9 mouse cellular contexts compared by ENCODE assay signal in the genomic region with DNA sequence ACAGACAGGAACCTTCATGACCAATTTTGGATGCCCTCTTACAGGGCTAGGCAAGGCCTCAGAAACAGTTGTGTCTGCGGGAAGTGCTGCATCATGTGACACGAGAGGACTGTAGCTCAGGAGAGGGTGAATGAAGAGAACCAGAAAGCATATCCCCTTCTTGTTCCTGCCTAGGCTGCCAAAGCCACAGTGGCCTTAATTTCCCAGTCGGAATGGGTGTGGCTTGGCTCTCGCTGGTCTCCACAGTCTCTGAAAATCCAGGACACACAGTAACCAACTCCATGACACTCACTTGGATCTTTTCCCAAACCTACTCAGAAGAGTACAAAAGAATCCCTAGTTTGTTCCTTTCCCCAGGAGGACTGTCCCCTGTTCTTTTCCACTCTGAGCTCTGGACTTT. TPM values are rescaled to one million over a fixed set of nuclear protein-coding genes. Genes with fewer than 3 reads are reported as not detected.
DNase-seq lines count a peak whose midpoint lies in the region; ATAC-seq lines count a peak whose summit lies in the region.
"Had no signal": no experiment of that assay in that cellular context is flagged by ENCODE, and none has a peak within 500 bp of the region (broad histone marks: within the 10 kb centered on the region; RNA-seq: fewer than 3 reads in every experiment).

No protein-coding gene starts in this region.

- 56% methylated on average over 4 of the region's 4 CpGs for WGBS in hindbrain, embryonic 15.5 days
- 70% methylated on average over 4 of the region's 4 CpGs for WGBS in hindbrain, embryonic 12.5 days

- H3K9me3 ChIP-seq in hindbrain, embryonic 15.5 days: no peaks in the 10 kb centered on the region
- H3K9me3 ChIP-seq in hindbrain, embryonic 12.5 days (replicated peaks): no peaks in the 10 kb centered on the region

- no peaks in the 10 kb centered on the region for H3K27me3 ChIP-seq in hindbrain, embryonic 15.5 days
- no peaks in the 10 kb centered on the region for H3K27me3 ChIP-seq in hindbrain, embryonic 12.5 days

- no peak overlapping the region for H3K4me3 ChIP-seq in hindbrain, embryonic 15.5 days
- H3K4me3 ChIP-seq in hindbrain, embryonic 12.5 days: no peak overlapping the region

- H3K4me1 ChIP-seq in hindbrain, embryonic 15.5 days (replicated peaks): no peaks in the 10 kb centered on the region; the same call in 1 of the 2 replicates
- H3K4me1 ChIP-seq in hindbrain, embryonic 12.5 days: 0 out of 2 replicates have a peak, but pooled peaks cover 2% of the 10 kb centered on the region

- H3K4me2 ChIP-seq in hindbrain, embryonic 15.5 days: no peak overlapping the region
- H3K4me2 ChIP-seq in hindbrain, embryonic 12.5 days (replicated peaks): no peak overlapping the region
- H3K4me2 ChIP-seq: midbrain, embryonic 11.5 days had no signal

- DNase-seq in retina, postnatal 1 day: peak; percentile 30
- no peak for DNase-seq in retina, embryonic 14.5 days (ENCODE audit: low spot score)
- peak; percentile 78 to 83 for DNase-seq in heart, adult 9 months (ENCODE audit: low spot score in 2 of 2)
- peak; percentile 84 for DNase-seq in skeletal muscle tissue, adult 2 months (ENCODE audit: low read depth, low spot score)
- DNase-seq in spleen, postnatal 10 days (ENCODE audit: low spot score in 2 of 2): no peak
- DNase-seq: spleen, adult 18-20 months had no signal

- H3K9ac ChIP-seq in hindbrain, embryonic 15.5 days: no peak overlapping the region
- H3K9ac ChIP-seq in hindbrain, embryonic 12.5 days: no peak overlapping the region

- no peak overlapping the region for H3K27ac ChIP-seq in hindbrain, embryonic 15.5 days (replicated peaks)
- no peak overlapping the region for H3K27ac ChIP-seq in hindbrain, embryonic 12.5 days

- ATAC-seq in hindbrain, embryonic 15.5 days (ENCODE audit: low FRiP score, low read depth): peak; percentile 59
- no peak for ATAC-seq in hindbrain, embryonic 12.5 days (ENCODE audit: low FRiP score)

- no peaks in the 10 kb centered on the region for H3K36me3 ChIP-seq in hindbrain, embryonic 15.5 days
- H3K36me3 ChIP-seq in hindbrain, embryonic 12.5 days: no peaks in the 10 kb centered on the region

RNA-seq across cellular contexts. Expression of gene Ppil6, which starts 10.7 kb away (rescaled TPM):
- polyA plus RNA-seq in hindbrain, embryonic 15.5 days (2015; fragmentation: Nextera tagmentation; extraction: Ambion mirVana): 3.7 and 4.5 TPM in 2 replicates
- polyA plus RNA-seq in hindbrain, embryonic 12.5 days (2016; fragmentation: Nextera tagmentation; extraction: Ambion mirVana): 2.6 and 3.8 TPM in 2 replicates

RNA-seq across cellular contexts. Expression of gene Smpd2, which starts 10.8 kb away (rescaled TPM):
- 45.6 and 48.3 TPM in 2 replicates for polyA plus RNA-seq in hindbrain, embryonic 15.5 days (2015; fragmentation: Nextera tagmentation; extraction: Ambion mirVana)
- 41.4 and 42.8 TPM in 2 replicates for polyA plus RNA-seq in hindbrain, embryonic 12.5 days (2016; fragmentation: Nextera tagmentation; extraction: Ambion mirVana)

RNA-seq across cellular contexts. Expression of gene Cd164, which starts 18.3 kb away (rescaled TPM):
- 53.4 and 55.4 TPM in 2 replicates for polyA plus RNA-seq in hindbrain, embryonic 15.5 days (2015; fragmentation: Nextera tagmentation; extraction: Ambion mirVana)
- polyA plus RNA-seq in hindbrain, embryonic 12.5 days (2016; fragmentation: Nextera tagmentation; extraction: Ambion mirVana): 106 and 118 TPM in 2 replicates

RNA-seq across cellular contexts. Expression of gene Mical1, which starts 24.8 kb away (rescaled TPM):
- 24.6 and 29.1 TPM in 2 replicates for polyA plus RNA-seq in hindbrain, embryonic 15.5 days (2015; fragmentation: Nextera tagmentation; extraction: Ambion mirVana)
- polyA plus RNA-seq in hindbrain, embryonic 12.5 days (2016; fragmentation: Nextera tagmentation; extraction: Ambion mirVana): 42.6 and 46.8 TPM in 2 replicates

RNA-seq across cellular contexts. Expression of gene Zbtb24, which starts 50.8 kb away (rescaled TPM):
- polyA plus RNA-seq in hindbrain, embryonic 15.5 days (2015; fragmentation: Nextera tagmentation; extraction: Ambion mirVana): 18.3 and 19.5 TPM in 2 replicates
- 22.1 and 22.6 TPM in 2 replicates for polyA plus RNA-seq in hindbrain, embryonic 12.5 days (2016; fragmentation: Nextera tagmentation; extraction: Ambion mirVana)

Comparison
In these comparisons a context has a peak if more than half of its experiments do, and no peak if none do; other contexts are left out.
1. DNase-seq: peak in retina, postnatal 1 day (single experiment), heart, adult 9 months (2 of 2) and skeletal muscle tissue, adult 2 months (single experiment); none in retina, embryonic 14.5 days (single experiment) and spleen, postnatal 10 days (0 of 2).